Mouse (Mus musculus) 3134 (cell line): Measurements from ENCODE around the gene Prdx2.

Experiments used
- DNase-seq: peaks from one replicate; pipeline ENCODE4 v3.0.0-alpha.2; 2011; ENCODE audit warnings: low spot score; ENCODE audit not compliant: insufficient read length; ENCODE audit errors: extremely low read depth

Prdx2 gene

GRCm38 (mm10) chr8:84977435-84978247, 8.3 kb downstream of the Prdx2 start:
- peak; percentile 82 for DNase-seq

DNA sequence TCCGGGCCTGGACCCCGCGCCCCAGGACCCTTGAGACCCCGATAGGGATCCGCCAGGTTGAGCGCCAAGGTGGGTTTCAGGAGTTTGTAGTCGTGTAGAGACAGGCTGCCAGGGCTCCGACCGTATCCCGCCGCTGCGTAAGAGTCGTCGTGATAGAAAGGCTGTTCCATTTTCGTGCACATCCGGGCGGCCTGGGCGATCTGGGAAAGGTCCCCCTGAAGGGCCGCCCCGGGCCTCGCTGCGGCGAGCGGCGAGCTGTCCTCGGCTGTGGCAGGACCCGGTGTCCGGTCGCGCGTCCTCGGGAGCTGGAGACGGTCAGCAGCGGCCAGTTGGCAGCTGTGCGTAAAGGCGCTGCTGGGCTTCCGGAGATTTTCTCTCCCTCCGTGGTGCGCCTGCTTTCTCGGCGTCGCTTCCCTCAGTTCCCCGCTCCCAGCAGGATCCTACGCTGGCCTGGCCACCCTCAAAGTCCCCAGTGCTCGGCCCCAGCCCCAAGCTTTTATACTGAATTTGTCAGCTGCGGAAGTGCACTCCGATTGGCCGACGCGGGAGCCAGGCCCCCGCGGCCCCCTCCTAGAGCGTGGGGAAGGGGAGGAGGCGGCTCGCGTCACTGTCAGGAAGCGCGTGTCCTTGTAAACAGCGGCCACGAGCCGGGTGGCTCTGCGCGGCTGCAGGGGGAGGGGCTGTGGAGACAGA, 9.0 kb downstream of the Prdx2 start, which contains the start of gene Junb:
Junb (minus strand) TSS at position 471 of the 693 bp plus-strand sequence.
- DNase-seq, result peak; percentile 98

- DNase-seq, result peak; percentile 94
Measured at GRCm38 (mm10) chr8:84979599-84980421, 10.4 kb downstream of the Prdx2 start.

- peak; percentile 92 for DNase-seq
Measured at GRCm38 (mm10) chr8:84980622-84981358, 11.4 kb downstream of the Prdx2 start.

GRCm38 (mm10) chr8:84981644-84982498, 12.5 kb downstream of the Prdx2 start:
- peak; percentile 69 for DNase-seq

GRCm38 (mm10) chr8:84982499-84983011, 13.2 kb downstream of the Prdx2 start:
- peak; percentile 33 for DNase-seq

GRCm38 (mm10) chr8:84984294-84985048, 15.1 kb downstream of the Prdx2 start:
- peak; percentile 58 for DNase-seq

DNA sequence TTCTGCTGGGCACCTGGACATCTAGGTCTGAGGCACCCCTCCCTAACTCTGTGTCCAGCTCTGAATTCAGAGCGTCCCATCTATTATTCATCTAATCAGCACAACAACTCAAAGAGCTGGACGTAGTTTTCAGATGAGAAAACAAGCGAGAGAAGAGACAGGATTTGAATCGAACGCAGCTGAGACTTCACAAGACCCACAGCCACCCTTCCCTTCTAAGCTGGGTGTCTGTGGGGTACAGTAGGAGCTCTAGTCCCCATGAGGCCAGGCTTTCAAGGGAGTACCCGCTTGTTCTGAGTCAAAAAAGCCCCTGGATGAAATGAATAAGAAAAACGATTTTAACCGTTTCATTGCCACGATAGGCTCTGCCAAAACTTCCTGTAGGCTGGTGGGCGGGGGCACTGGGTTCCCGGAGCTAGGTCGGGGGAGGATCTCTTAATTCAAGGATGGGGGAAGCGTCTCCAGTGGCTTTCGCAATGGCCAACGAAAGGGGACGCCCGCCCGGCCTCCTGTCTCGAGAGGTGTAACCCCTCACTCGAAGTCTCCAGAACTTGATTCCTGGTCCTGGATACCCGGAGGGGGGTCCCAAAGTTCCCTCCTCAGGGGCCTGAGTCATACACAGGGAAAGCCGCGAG, 15.8 kb downstream of the Prdx2 start:
- no peak for DNase-seq

GRCm38 (mm10) chr8:84985684-84986378, 16.4 kb downstream of the Prdx2 start:
- DNase-seq, result peak; percentile 93

GRCm38 (mm10) chr8:84986379-84986945, 17.1 kb downstream of the Prdx2 start:
- DNase-seq, result no peak

DNA sequence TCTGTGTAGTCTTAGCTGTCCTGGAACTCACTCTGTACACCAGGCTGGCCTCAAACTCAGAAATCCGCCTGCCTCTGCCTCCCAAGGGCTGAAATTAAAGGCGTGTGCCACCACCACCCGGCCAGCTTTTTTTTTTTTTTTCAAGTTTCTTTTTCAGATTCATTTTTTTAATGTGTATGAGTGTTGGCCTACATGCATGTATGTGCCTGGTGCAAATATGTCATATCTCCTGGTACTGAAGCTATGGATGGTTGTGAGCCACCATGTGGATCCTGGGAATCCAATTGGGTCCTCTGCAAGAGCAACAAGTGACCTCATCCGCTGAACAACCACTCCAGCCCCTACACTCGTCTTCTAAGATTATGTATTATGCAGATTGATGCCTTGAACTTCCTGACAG, 18.0 kb downstream of the Prdx2 start:
- no peak for DNase-seq

- DNase-seq, result no peak
Measured at GRCm38 (mm10) chr8:84987903-84988302, 18.5 kb downstream of the Prdx2 start.

DNA sequence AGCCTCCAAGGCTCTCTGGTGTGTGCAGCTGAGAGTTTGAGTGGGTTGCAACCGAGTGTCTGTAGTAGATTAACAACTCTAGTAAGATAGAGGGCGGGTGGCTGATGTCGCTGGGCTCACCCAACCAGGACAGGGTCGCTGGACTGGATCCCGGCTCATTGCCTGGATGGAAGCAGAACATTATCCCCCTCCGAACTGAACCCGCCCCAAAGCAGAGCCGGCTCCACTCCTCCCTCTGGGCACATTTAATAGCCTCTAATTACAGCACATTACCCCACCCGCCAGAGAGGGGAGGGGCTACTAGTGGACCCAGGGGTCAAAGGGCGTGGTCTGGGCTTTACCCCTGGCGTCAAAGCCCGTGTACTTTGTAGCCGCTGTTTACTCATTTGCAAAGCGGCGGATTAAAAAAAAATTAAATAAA, 19.9 kb downstream of the Prdx2 start:
- DNase-seq, result peak; percentile 50

DNA sequence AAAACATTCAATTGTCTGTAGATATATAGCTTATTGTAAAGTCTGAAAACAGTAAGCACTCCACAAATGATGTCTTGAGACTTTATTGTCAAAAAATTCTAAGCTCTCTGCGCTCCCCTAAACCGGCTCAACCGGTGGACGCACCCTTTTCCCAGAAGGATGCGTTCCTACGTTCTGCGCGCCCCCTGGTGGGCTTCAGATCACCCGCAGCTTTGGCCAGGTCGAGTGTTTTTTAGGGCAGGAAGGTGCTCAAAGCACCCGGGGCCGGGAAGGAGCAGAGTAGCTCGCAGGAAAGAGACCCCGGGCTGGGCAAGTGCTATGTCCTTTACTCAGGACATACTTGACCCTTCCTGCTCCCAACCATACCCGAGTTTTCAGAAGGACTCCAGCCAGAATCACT, 20.4 kb downstream of the Prdx2 start:
- peak; percentile 77 for DNase-seq

- peak; percentile 93 for DNase-seq
Measured at GRCm38 (mm10) chr8:84990349-84990748, 21.0 kb downstream of the Prdx2 start, which contains the start of gene Hook2. TSS of gene Hook2 (plus strand) at chr8:84990603.

DNA sequence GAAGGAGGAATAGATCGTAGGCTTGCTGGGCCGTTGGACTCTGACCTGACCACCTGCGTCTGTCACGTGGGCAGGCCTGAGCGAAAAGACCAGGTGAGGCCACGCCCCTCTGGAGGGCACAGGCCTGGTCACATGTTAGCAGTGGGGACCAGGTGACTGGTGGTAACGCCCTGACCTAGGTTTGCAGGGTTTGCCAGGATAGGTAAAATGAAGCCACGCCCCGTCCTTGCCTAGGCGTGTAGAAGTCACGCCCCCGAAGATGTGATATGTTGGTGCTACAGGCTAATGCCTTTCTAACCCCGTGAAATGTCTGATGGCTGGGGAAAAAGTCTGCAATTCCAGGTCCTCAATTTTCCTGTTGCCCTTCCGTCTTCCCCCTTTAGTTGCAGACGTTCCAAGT, 21.4 kb downstream of the Prdx2 start:
- no peak for DNase-seq

- no peak for DNase-seq
Measured at GRCm38 (mm10) chr8:84994375-84994774, 25.0 kb downstream of the Prdx2 start.
